Mouse (Mus musculus): ENCODE measurements at regions not wholly inside any gene's neighbourhood (a gene's known extent, or its start where the extent isn't known, plus 50 kb on each side); places are given as distances from the start of the nearest gene placed in this dataset.
A peak's percentile ranks its signal among the peaks of the same experiment; 100 is the strongest.
"Not testable (repeated sequence)": the region's sequence is repeated elsewhere in the genome, so short reads cannot be mapped to it uniquely, and the experiment has no call there.

DNA sequence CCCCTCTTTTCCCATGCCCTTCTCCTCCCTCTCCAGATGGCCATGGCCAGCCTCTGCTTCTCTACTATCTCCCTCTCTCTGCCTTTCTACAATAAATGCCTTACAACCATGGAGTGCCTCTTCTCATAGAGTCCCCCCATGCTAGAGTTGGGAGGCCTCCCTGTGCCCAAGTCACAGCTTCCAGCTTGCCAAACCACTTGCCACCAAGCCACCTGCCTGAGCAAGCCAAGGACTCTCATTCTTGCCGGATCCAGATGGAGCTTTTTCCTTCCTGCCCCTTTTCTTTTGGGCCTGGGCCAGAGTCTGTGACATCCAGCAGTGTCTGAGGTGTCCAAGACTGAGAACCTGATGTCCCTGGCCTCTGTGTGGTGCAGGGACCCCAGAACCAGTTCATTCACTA lies 367.4 kb upstream of the Arhgap42 start:
- DNase-seq (ENCODE audit: extremely low spot score in 1 of 2, low spot score in 1 of 2) = no peak

GRCm38 (mm10) chr9:9591263-9591662 lies 352.4 kb upstream of the Arhgap42 start:
- DNase-seq (ENCODE audit: extremely low spot score in 1 of 2, low spot score in 1 of 2) = no peak

GRCm38 (mm10) chr9:9583011-9583605 lies 344.2 kb upstream of the Arhgap42 start:
- peak; percentile 28 to 71 for DNase-seq (ENCODE audit: extremely low spot score in 1 of 2, low spot score in 1 of 2)

DNA sequence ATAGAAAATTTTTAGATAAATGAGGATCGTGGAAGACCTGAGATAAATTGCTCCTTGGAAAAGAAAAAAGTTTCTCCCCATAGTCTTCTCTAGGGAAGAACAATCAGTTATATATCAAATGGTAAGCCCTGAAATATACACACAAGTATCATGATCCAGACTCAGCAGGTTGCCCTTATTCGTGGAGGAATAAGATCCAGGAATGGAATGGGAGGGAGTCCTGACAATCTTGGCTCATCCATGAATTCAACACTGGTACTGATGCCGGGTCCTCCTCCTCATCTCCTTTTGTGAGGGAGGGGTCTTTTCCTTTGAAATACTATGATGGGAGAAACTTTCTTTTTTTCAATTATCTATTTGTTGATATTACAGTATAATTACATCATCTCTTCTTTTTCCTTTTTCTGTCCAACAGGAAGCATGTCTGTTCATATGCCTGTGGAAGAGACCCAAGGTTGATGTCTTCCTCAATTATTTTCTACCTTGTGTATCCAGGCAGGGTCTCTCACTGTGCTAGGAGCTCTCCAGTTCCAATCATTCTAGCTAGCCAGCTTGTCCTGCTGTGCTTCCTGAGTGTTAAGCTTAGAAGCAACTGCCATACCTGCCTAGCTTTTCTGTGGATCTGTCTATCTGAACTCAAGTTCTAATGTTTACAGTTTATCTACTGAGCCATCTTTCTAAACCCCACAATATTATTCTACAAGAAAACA lies 343.6 kb upstream of the Arhgap42 start:
- no peak for DNase-seq (ENCODE audit: extremely low spot score in 1 of 2, low spot score in 1 of 2)

- DNase-seq (ENCODE audit: extremely low spot score in 1 of 2, low spot score in 1 of 2) = no peak
Measured at GRCm38 (mm10) chr9:9568040-9568649, 329.2 kb upstream of the Arhgap42 start.

- no peak for DNase-seq (ENCODE audit: extremely low spot score in 1 of 2, low spot score in 1 of 2)
Measured at GRCm38 (mm10) chr9:9564551-9564950, 325.6 kb upstream of the Arhgap42 start.

DNA sequence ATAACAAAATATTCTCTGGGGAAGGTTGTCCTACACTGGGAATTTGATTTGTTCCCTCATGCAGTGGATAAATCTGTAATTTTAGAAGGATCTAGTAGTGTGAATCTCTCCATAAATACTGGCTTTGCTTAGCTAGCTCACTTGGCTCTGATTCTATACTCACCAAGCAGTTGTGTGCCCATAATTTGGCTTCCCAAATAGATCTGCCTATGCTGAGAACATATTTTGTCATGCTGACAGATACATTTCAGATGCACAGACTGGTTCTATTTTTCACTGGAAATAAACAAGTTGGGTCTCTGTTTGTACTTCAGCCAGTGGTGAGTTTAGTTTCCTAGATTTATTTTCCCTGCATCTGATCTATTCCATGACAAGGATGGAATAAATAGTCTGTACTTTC lies 309.8 kb upstream of the Arhgap42 start:
- DNase-seq (ENCODE audit: extremely low spot score in 1 of 2, low spot score in 1 of 2) = peak; percentile 7 to 24

- peak; percentile 7 to 54 for DNase-seq (ENCODE audit: extremely low spot score in 1 of 2, low spot score in 1 of 2)
Measured at GRCm38 (mm10) chr9:9547570-9547969, 308.7 kb upstream of the Arhgap42 start.

GRCm38 (mm10) chr9:9547121-9547520 lies 308.2 kb upstream of the Arhgap42 start:
- no peak for DNase-seq (ENCODE audit: extremely low spot score in 1 of 2, low spot score in 1 of 2)

- no peak for DNase-seq (ENCODE audit: extremely low spot score in 1 of 2, low spot score in 1 of 2)
Measured at GRCm38 (mm10) chr9:9500345-9500744, 261.4 kb upstream of the Arhgap42 start.

DNA sequence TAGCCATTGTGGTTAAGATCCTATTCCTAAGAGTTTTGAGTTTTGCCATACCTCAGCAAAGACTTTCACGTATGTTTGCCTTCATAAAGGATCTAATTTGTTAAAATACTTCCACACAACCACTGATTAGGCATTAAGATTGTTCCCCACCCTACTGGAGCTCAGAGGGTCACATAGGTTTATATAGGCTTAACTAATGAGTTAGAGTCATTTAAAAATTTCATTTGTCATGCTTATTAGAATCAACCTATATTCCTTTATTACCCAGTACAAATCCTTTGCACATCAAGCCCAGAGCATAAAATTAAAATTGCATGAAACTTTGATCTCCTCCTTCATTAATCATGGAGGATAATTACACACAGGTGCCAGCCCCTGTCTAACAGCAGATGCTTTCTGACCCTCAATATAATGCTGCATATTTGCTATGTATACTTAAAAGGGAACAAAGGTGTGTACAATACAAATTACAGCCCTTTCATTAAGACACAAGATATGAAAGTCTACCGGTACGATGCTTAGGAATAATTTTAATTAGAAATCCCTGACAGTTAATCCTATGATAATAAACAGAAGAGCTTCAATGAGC lies 254.8 kb upstream of the Arhgap42 start:
- no peak for DNase-seq (ENCODE audit: extremely low spot score in 1 of 2, low spot score in 1 of 2)

GRCm38 (mm10) chr9:9477145-9477544 lies 238.2 kb upstream of the Arhgap42 start:
- DNase-seq (ENCODE audit: extremely low spot score in 1 of 2, low spot score in 1 of 2) = peak in 1 of 2 experiments; percentile 22

- DNase-seq (ENCODE audit: extremely low spot score in 1 of 2, low spot score in 1 of 2) = no peak
Measured at GRCm38 (mm10) chr9:9475009-9475744, 236.3 kb upstream of the Arhgap42 start.

DNA sequence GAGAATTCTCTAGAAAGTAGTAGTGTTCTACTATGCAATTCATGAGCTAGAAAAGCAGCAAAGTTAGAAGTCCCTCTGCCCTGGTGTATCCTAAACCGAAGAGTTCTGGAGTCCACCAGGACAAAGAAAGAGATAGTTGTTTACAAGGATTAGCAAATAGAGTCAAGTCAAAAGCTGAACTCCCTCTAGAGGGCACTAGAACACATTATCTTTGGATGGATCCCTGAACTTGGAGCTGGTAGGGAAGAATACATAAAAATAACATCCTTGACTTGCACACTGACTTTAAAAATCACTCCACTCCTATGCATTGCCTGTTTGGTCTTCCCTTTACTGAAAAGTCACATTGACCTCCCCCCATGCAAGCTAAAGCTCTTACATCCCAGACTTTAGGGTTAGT lies 205.3 kb upstream of the Arhgap42 start:
- peak in 1 of 2 experiments; percentile 0 for DNase-seq (ENCODE audit: extremely low spot score in 1 of 2, low spot score in 1 of 2)

- no peak for DNase-seq (ENCODE audit: extremely low spot score in 1 of 2, low spot score in 1 of 2)
Measured at GRCm38 (mm10) chr9:9420326-9420725, 181.4 kb upstream of the Arhgap42 start.

- DNase-seq (ENCODE audit: extremely low spot score in 1 of 2, low spot score in 1 of 2) = no peak
Measured at GRCm38 (mm10) chr9:9412460-9413181, 173.7 kb upstream of the Arhgap42 start.

GRCm38 (mm10) chr9:9394190-9394589 lies 155.3 kb upstream of the Arhgap42 start:
- DNase-seq (ENCODE audit: extremely low spot score in 1 of 2, low spot score in 1 of 2) = not testable (repeated sequence)

GRCm38 (mm10) chr9:9376650-9377189 lies 137.8 kb upstream of the Arhgap42 start:
- peak in 1 of 2 experiments; percentile 66 for DNase-seq (ENCODE audit: extremely low spot score in 1 of 2, low spot score in 1 of 2)

- peak; percentile 61 to 95 for DNase-seq (ENCODE audit: extremely low spot score in 1 of 2, low spot score in 1 of 2)
Measured at GRCm38 (mm10) chr9:9375304-9375904, 136.5 kb upstream of the Arhgap42 start.

All from frontal cortex, adult 2 months (tissue).